Mouse (Mus musculus) embryonic fibroblast, embryonic 13.5 days (primary cell): ENCODE data around the gene Frmd4b.

ENCODE experiments used
- CTCF ChIP-seq: IDR thresholded peaks from 2 replicates; pipeline ENCODE4 v1.5.1; 2011; ENCODE audit warnings: mild to moderate bottlenecking, control low read depth, low read length, moderate library complexity, borderline replicate concordance; ENCODE audit not compliant: insufficient read depth
- POLR2A ChIP-seq: IDR thresholded peaks from 2 replicates; pipeline ENCODE4 v1.6.1; 2011; ENCODE audit warnings: low read depth, mild to moderate bottlenecking, control low read depth, low read length, moderate library complexity

DNA sequence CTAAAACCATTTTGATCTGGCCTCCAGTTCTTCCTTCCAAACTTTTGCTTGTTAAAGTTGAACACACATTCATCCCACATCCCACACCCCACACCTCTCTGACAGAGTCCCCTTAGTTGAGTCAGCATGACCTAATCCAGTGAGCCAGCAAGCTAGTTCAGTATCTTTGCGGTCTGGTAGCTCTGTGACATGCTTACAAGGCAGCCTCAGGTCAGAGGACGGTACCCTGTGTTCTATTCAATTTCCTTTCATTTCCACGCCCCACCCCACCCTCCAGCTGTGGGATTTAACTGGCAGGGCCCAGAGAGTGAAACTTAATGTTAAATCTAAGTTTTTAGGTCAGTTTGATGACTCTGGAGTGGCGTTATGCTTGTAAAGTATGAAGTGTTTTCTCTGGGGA, 170.3 kb downstream of the Frmd4b start:
- TF ChIP-seq CTCF (no peak), POLR2A (no peak)
